Mouse (Mus musculus) cerebellum, adult 2 months (tissue): ENCODE measurements around the gene 4930451I11Rik. TPM values are rescaled to one million over a fixed set of nuclear protein-coding genes. Genes with fewer than 3 reads are reported as not detected.
A peak's percentile ranks its signal among the peaks of the same experiment; 100 is the strongest.

Experiments
- DNase-seq, 2 experiments: peaks; one replicate each; pipeline ENCODE4 v3.0.0; 2021
- H3K27ac ChIP-seq: fragments of 200-500 bp; 2 replicates; pipeline ENCODE4 v1.5.1; 2012; ENCODE audit warnings: low read length, control low read depth, inconsistent platforms; ENCODE audit not compliant: insufficient read depth
- H3K27me3 ChIP-seq: fragments of 200-500 bp; 2 replicates; pipeline ENCODE4 v1.6.1; 2012; ENCODE audit warnings: inconsistent platforms, mild to moderate bottlenecking, low read length, moderate library complexity; ENCODE audit not compliant: control insufficient read depth, insufficient read depth
- H3K4me1 ChIP-seq: fragments of 200-500 bp; 2 replicates; pipeline ENCODE4 v1.6.1; 2011; ENCODE audit warnings: low read length; ENCODE audit not compliant: control insufficient read depth, insufficient read depth
- H3K4me3 ChIP-seq: fragments of 200-500 bp; replicated peaks from 2 replicates; pipeline ENCODE3; 2011; ENCODE audit warnings: mild to moderate bottlenecking, low read depth, low read length, control low read depth; ENCODE audit not compliant: insufficient read depth
- CTCF ChIP-seq: fragments of 200-500 bp; IDR thresholded peaks from 2 replicates; pipeline ENCODE4 v1.5.1; 2011; ENCODE audit warnings: low read depth, mild to moderate bottlenecking, control low read depth, low read length, moderate library complexity, borderline replicate concordance; ENCODE audit not compliant: insufficient read depth
- POLR2A ChIP-seq: fragments of 200-500 bp; IDR thresholded peaks from 2 replicates; pipeline ENCODE4 v1.6.1; 2011; ENCODE audit warnings: low read length, control low read depth, borderline replicate concordance; ENCODE audit not compliant: insufficient read depth
- WGBS: fragments of 180-500 bp; shearing (Covaris S2); methylation state at CpG from one replicate; pipeline ENCODE4 v1.1.7; 2018; 5-methylcytosine and 5-hydroxymethylcytosine counted together
- polyA plus RNA-seq: library from polyadenylated mRNA; depleted of rRNA; stranded (reverse); fragments of >200 nt; gene quantifications from 2 replicates; pipeline ENCODE4 v1.2.3, GENCODE M21; 2012

Gene 4930451I11Rik
- polyA plus RNA-seq, 1 experiment = not detected

DNA sequence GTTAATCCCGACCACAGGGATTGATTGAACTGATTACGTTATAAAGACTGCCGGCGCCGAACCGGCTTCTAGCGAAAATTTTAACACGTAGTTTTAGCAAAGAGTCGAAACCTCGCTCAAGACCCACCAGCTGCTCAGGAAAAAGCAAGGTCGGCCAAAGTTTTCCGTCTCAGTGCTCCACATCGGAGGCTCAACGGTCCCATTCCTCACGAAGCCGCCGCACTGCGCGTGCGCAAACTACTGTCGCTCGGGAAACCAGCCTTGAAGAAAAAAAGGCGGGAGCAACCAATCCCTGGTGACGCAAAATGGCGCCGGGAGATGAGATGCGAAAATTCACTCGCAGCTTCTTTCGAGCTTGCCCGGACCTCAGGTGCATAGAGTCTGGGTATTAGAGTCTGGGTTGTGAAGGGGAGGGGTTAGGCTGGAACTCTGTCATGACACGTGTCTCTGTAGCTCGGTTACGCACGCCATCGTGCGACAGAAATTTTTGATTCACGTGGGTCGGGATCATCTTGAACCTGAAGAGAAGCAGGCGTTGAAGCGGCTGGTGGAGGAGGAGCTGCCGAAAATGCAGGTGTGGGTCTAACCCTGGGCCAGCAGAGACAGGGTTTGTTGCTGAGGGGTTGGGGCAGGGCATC is 30.8 kb upstream of the 4930451I11Rik start, which contains the start of gene Ino80e:
TSS of gene Ino80e (minus strand) at position 231 of the 638 bp plus-strand sequence.
- peaks cover 11% of the 10 kb centered on the region; the same call in 1 of the 2 replicates for H3K4me1 ChIP-seq
- peak; percentile 95 to 96 for DNase-seq
- peak within 1 kb of the TSS; percentile 96 for H3K4me3 ChIP-seq
- TF ChIP-seq CTCF = no peak
- TF ChIP-seq POLR2A = peak; percentile 58; the same call in 1 of the 2 replicates
- peak within 1 kb of the TSS; percentile 79 for H3K27ac ChIP-seq
- no peaks in the 10 kb centered on the region for H3K27me3 ChIP-seq
- under 1% methylated on average over 41 of the region's 41 CpGs for WGBS

DNA sequence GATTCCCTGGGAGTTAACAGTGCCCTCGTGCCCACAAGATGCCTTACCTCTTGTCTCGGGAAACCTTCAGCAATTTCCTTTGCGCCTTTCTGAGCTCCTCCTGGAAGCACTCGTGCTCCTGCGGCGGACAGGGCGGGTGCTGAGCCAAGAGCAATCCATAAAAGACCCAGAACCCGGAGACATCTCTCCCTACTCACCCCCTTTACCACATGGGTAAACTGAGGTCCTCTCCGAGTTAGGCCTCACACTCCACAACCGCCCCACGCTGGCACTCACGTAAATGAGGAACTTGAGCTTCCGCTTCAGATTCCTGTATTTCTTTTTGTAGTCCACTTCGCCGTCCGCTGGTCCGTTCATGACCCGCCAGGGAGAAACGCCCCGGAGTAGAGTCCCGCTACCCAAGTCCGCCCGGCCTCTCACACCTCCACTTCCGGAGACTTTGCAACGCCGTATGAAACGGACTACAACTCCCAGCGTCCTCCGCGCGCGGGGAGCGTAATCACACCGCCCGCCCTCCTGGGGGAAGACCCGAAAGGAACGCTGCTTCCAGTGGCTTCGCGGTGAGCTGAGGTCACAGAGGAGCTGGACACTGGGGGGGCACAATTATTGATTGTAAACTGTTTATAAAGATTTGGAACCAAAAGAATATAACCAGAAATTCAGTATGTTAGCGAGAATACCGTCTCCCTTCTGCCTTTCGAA is 30.1 kb upstream of the 4930451I11Rik start, which contains the start of gene Hirip3:
TSS of gene Hirip3 (plus strand) at position 544 of the 702 bp plus-strand sequence.
- WGBS = under 1% methylated on average over 42 of the region's 42 CpGs
- DNase-seq = peak; percentile 97
- peak; percentile 63; the same call in 1 of the 2 replicates for TF ChIP-seq POLR2A
- TF ChIP-seq CTCF = no peak

DNA sequence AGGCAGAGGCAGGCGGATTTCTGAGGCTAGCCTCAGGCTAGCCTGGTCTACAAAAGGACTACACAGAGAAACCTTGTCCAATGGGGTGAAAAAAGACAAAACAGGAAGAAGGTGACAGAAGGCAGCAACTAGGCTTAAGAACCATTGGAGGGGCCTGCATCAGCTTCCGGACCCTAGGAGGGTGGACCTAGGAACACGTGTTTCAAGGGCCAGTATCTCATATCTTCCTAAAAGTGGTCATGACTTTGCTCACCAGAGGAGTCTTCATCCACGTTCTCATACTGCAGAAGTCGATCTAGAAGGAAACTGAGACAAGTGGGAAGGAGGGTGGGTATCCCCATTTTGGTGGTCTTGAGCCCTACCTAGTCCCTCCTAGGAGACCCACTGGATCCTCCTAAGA is 29.5 kb upstream of the 4930451I11Rik start:
- Histone ChIP-seq H3K27ac (no peak overlapping the region), H3K27me3 (no peaks in the 10 kb centered on the region), H3K4me1 (peaks cover 12% of the 10 kb centered on the region; the same call in 1 of the 2 replicates), H3K4me3 (peak overlapping the region; percentile 96)
- TF ChIP-seq POLR2A = no peak
- no peak for TF ChIP-seq CTCF
- 53% methylated on average over 5 of the region's 5 CpGs for WGBS
- DNase-seq = no peak

More for the DNA sequence above, 30.1 kb upstream of the 4930451I11Rik start, which contains the start of gene Hirip3:
- Histone ChIP-seq H3K27ac (peak within 1 kb of the TSS; percentile 79), H3K27me3 (no peaks in the 10 kb centered on the region), H3K4me1 (peaks cover 11% of the 10 kb centered on the region; the same call in 1 of the 2 replicates), H3K4me3 (peak within 1 kb of the TSS; percentile 96)

DNA sequence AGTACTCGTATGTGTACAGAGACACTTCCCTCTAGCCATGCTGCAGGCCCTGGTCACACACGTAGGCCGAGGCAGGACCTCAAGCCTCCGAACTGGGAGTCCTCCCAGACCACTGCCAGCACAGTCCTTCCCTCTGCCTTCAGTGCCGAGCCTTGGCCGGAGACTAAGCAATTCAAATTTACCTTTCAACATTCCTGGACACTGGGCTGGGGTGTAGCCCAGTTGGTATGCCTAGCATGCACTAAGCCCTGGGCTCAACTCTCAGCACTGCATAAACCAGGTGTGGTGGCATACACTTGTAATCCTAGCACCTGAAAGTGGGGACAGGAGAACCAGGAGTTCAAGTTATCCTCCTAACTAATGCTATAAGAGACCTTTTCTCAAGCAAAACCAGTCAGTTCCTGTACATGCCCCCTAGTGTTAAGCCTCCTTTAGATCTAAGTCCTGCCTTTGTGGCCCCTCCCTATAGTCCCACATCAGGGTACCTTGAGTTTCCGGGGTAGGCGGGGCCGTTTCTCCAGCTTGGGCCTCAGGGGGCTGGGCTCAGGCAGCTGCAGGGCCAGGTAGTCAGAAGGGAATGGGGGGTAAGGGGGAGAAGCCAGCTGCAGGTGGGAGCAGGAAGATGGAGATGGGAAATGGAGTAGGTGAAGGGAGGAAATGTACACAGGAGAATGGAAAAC is 25.4 kb upstream of the 4930451I11Rik start:
- TF ChIP-seq POLR2A (no peak), CTCF (no peak)
- Histone ChIP-seq H3K4me3 (no peak overlapping the region), H3K27me3 (no peaks in the 10 kb centered on the region), H3K4me1 (peaks cover 10% of the 10 kb centered on the region), H3K27ac (no peak overlapping the region)
- DNase-seq = no peak
- 70% methylated on average over 9 of the region's 9 CpGs for WGBS

DNA sequence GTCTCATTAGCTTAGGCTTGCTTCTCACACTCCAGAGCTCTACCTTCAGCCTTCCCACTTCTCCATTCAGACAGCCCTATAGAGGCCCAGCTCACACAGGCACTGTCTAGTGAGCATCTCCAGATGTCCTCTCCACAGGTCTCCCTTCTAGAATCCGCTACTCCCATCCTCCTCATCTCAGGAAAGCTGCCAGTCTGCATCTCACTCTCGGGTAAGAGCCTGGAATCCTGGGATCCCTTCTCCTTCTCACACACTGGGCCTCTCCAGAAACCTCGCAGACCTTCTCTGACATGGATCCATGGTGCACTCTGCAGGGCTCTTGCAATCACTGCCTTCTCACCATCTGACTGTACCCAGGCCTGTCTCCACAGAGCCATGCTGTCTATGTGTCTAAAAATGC is 24.2 kb upstream of the 4930451I11Rik start:
- Histone ChIP-seq H3K27ac (peak overlapping the region; percentile 26), H3K4me1 (peaks cover 10% of the 10 kb centered on the region), H3K27me3 (no peaks in the 10 kb centered on the region), H3K4me3 (no peak overlapping the region)
- no peak for TF ChIP-seq POLR2A
- peak; percentile 43; the same call in 1 of the 2 replicates for TF ChIP-seq CTCF
- DNase-seq = peak; percentile 52 to 66
- whole genome bisulfite sequencing = 11% methylated on average over 3 of the region's 3 CpGs

DNA sequence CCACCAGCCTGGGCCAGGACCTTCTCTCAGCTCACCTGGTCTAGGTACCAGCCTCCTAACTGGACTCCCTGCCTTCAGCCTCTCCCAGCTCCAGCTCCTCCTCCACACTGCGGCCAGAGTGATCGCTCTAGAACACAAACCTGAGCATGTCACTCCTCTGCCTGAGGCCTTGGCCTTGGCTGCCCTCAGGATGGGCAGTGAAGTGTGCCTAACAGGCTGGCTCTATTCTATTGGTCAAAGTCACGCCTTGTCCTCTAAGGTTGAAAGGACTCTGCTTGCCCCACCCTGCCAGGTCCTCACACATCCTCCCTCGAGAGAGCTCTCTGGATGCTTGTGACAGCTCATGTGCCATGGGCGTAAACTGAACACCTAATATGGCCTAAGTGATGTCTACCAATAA is 22.0 kb upstream of the 4930451I11Rik start:
- H3K4me3 ChIP-seq = no peak overlapping the region
- TF ChIP-seq CTCF (no peak), POLR2A (no peak)
- no peaks in the 10 kb centered on the region for H3K27me3 ChIP-seq

DNA sequence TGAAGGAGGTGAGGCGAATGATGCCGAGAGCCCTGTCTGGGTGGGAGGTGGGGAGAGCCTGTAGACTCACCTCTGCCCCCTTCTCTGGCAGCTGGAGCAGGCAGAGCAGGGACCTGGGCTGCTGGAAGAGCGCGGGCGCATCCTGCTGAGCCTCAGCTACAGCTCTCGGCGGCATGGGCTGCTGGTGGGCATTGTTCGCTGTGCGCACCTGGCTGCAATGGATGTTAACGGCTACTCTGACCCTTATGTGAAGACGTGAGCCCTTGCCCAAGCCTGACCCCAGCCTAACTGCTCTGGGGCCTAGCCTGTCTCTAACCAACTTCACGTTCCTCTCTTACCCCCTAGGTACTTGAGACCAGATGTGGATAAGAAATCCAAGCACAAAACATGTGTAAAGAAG is 19.8 kb upstream of the 4930451I11Rik start:
- TF ChIP-seq POLR2A = no peak
- TF ChIP-seq CTCF = no peak
- no peaks in the 10 kb centered on the region for H3K27me3 ChIP-seq

More for the DNA sequence above, 22.0 kb upstream of the 4930451I11Rik start:
- DNase-seq = no peak
- 87% methylated on average over 5 of the region's 5 CpGs for WGBS
- Histone ChIP-seq H3K4me1 (peaks cover 10% of the 10 kb centered on the region), H3K27ac (no peak overlapping the region)

DNA sequence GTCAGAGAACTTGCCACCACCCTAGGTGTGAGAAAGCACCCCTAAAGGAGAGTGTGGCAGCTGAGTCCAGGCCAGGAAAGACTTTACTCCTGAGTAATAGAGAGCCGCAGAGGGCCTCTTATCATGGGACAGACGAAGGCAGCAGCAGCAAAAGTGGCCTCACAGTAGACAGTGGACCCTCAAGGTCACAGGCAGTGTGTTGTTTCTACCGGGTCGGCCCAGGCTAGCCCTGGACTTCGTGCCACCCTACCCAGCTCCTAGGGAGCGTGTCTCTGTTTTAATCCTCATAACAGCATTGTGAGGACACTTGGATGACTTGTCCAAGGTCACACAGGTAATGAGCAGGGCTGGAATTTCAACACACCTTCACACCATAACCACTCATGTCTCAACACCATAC is 18.7 kb upstream of the 4930451I11Rik start:
- DNase-seq = no peak
- Histone ChIP-seq H3K27ac (no peak overlapping the region), H3K4me1 (peaks cover 4% of the 10 kb centered on the region), H3K4me3 (no peak overlapping the region), H3K27me3 (no peaks in the 10 kb centered on the region)
- 96% methylated on average over 6 of the region's 6 CpGs for WGBS
- TF ChIP-seq POLR2A = no peak
- no peak for TF ChIP-seq CTCF

More for the DNA sequence above, 19.8 kb upstream of the 4930451I11Rik start:
- H3K27ac ChIP-seq = no peak overlapping the region
- 50% methylated on average over 12 of the region's 12 CpGs for WGBS
- no peak for DNase-seq
- no peak overlapping the region for H3K4me3 ChIP-seq
- H3K4me1 ChIP-seq = peaks cover 14% of the 10 kb centered on the region
